Comparison of ENCODE assay signal across 9 mouse cellular contexts in the genomic region with DNA sequence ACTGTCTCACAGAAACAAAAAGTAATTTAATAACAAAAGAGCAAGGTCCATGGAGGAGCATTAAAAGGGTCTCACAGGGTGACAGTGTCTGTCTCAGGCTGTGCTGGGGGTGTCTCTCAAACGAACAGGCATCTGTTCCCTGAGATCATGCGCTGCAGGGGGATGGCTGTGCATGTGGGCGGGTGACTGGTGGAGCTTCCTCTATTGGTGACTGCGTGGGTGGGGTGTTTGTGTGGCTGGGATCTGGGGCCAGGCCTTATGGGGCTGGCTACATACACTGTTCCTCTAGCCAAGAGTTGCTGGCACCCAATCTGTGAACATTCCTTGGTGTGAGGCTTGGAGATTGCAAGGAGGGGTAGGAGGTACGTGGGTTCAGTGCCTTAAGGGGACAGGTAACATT. TPM values are rescaled to one million over a fixed set of nuclear protein-coding genes. Genes with fewer than 3 reads are reported as not detected.
DNase-seq lines count a peak whose midpoint lies in the region; ATAC-seq and TF ChIP-seq lines count a peak whose summit lies in the region.
"Had no signal": no experiment of that assay in that cellular context is flagged by ENCODE, and none has a peak within 500 bp of the region (broad histone marks: within the 10 kb centered on the region; RNA-seq: fewer than 3 reads in every experiment).

No protein-coding gene starts in this region.

- H3K27ac ChIP-seq in hindbrain, embryonic 16.5 days (ENCODE audit: low read depth, low read length): no peak overlapping the region
- no peak overlapping the region for H3K27ac ChIP-seq in hindbrain, embryonic 13.5 days
- no peak overlapping the region for H3K27ac ChIP-seq in kidney, adult 2 months (ENCODE audit: insufficient read depth, low read depth, low read length)
- H3K27ac ChIP-seq: lung, embryonic 15.5 days had no signal

- no peaks in the 10 kb centered on the region for H3K27me3 ChIP-seq in hindbrain, embryonic 16.5 days (replicated peaks; ENCODE audit: control insufficient read depth, insufficient read depth, low read length)
- H3K27me3 ChIP-seq in hindbrain, embryonic 13.5 days: 0 out of 2 replicates have a peak, but pooled peaks cover 5% of the 10 kb centered on the region
- H3K27me3 ChIP-seq in kidney, adult 2 months (replicated peaks; ENCODE audit: control insufficient read depth, insufficient read depth, low read length): no peaks in the 10 kb centered on the region
- H3K27me3 ChIP-seq: lung, embryonic 15.5 days had no signal

- TF ChIP-seq POLR2A in kidney, adult 2 months (IDR thresholded peaks at IDR 0.05; ENCODE audit: low read depth, low read length): no peak

- 0 out of 2 replicates have a peak, but pooled peaks cover 3% of the 10 kb centered on the region for H3K4me1 ChIP-seq in hindbrain, embryonic 16.5 days (ENCODE audit: control insufficient read depth, insufficient read depth, low read depth, low read length)
- H3K4me1 ChIP-seq in hindbrain, embryonic 13.5 days (replicated peaks): peaks cover 20% of the 10 kb centered on the region
- no peaks in the 10 kb centered on the region for H3K4me1 ChIP-seq in kidney, adult 2 months (ENCODE audit: control insufficient read depth, insufficient read depth, low read length)
- H3K4me1 ChIP-seq: lung, embryonic 15.5 days had no signal

- no peak overlapping the region for H3K4me3 ChIP-seq in hindbrain, embryonic 16.5 days (ENCODE audit: low read length)
- H3K4me3 ChIP-seq in hindbrain, embryonic 13.5 days: no peak overlapping the region
- H3K4me3 ChIP-seq in kidney, adult 2 months (ENCODE audit: insufficient read depth, low read depth, low read length): no peak overlapping the region
- H3K4me3 ChIP-seq: lung, embryonic 15.5 days had no signal

- 0 out of 2 replicates have a peak overlapping the region, but pooled peaks have one; percentile 11 for H3K9ac ChIP-seq in hindbrain, embryonic 16.5 days (ENCODE audit: low read depth, low read length)
- H3K9ac ChIP-seq in hindbrain, embryonic 13.5 days: no peak overlapping the region
- H3K9ac ChIP-seq: lung, embryonic 15.5 days had no signal

- WGBS in hindbrain, embryonic 16.5 days: 59% methylated on average over 5 of the region's 5 CpGs
- 60% methylated on average over 5 of the region's 5 CpGs for WGBS in hindbrain, embryonic 13.5 days
- WGBS in kidney, adult 2 months: 57% methylated on average over 5 of the region's 5 CpGs

- H3K9me3 ChIP-seq in hindbrain, embryonic 16.5 days (ENCODE audit: control insufficient read depth, low read length): no peaks in the 10 kb centered on the region
- H3K9me3 ChIP-seq in hindbrain, embryonic 13.5 days: no peaks in the 10 kb centered on the region
- H3K9me3 ChIP-seq: lung, embryonic 15.5 days had no signal

- peaks cover 4% of the 10 kb centered on the region; the same call in 1 of the 2 replicates for H3K36me3 ChIP-seq in hindbrain, embryonic 16.5 days (ENCODE audit: control insufficient read depth, insufficient read depth, low read length)
- peaks cover 28% of the 10 kb centered on the region for H3K36me3 ChIP-seq in hindbrain, embryonic 13.5 days
- no peaks in the 10 kb centered on the region for H3K36me3 ChIP-seq in kidney, adult 2 months (ENCODE audit: control insufficient read depth, insufficient read depth, low read length)
- H3K36me3 ChIP-seq: lung, embryonic 15.5 days had no signal

- TF ChIP-seq CTCF in kidney, adult 2 months (conservative IDR thresholded peaks at IDR 0.05; ENCODE audit: insufficient read depth, insufficient read length, low read depth, low read length): no peak

- no peak for ATAC-seq in hindbrain, embryonic 16.5 days
- ATAC-seq in hindbrain, embryonic 13.5 days (ENCODE audit: low FRiP score): no peak

- peak; percentile 92 to 94 for DNase-seq in cerebellum, postnatal 25 days
- peak; percentile 96 for DNase-seq in layer of hippocampus, adult 9-11 months
- DNase-seq in right cerebral cortex, postnatal 25 days: peak; percentile 84
- DNase-seq in thymus, postnatal 10 days (ENCODE audit: low spot score in 2 of 2): no peak
- DNase-seq in kidney, adult 2 months: no peak
- no peak for DNase-seq in c-Kit-positive CD71-positive TER-119-positive erythroid progenitor cells, embryonic 14.5 days (ENCODE audit: low spot score)

- H3K4me2 ChIP-seq in hindbrain, embryonic 16.5 days (ENCODE audit: low read length): no peak overlapping the region
- H3K4me2 ChIP-seq in hindbrain, embryonic 13.5 days: no peak overlapping the region
- H3K4me2 ChIP-seq: lung, embryonic 15.5 days had no signal

RNA-seq across cellular contexts. Expression of gene Slc8a2, which starts 19.6 kb away (rescaled TPM):
- 1.1 and 1.2 TPM in 2 replicates for polyA plus RNA-seq in hindbrain, embryonic 16.5 days (2015; fragmentation: Nextera tagmentation; extraction: Ambion mirVana)
- 0.96 and 1.1 TPM in 2 replicates for polyA plus RNA-seq in hindbrain, embryonic 13.5 days (2015; fragmentation: Nextera tagmentation; extraction: Ambion mirVana)
- 0.33 and 0.38 TPM in 2 replicates for polyA plus RNA-seq in kidney, adult 2 months (2012; rRNA removed)

RNA-seq across cellular contexts. Expression of gene Meis3, which starts 25.6 kb away (rescaled TPM):
- 96.6 and 122 TPM in 2 replicates for polyA plus RNA-seq in hindbrain, embryonic 16.5 days (2015; fragmentation: Nextera tagmentation; extraction: Ambion mirVana)
- 147 and 160 TPM in 2 replicates for polyA plus RNA-seq in hindbrain, embryonic 13.5 days (2015; fragmentation: Nextera tagmentation; extraction: Ambion mirVana)
- polyA plus RNA-seq in kidney, adult 2 months (2012; rRNA removed): 3.8 and 6.6 TPM in 2 replicates

RNA-seq across cellular contexts. Expression of gene Kptn, which starts 29.5 kb away (rescaled TPM):
- 48.3 and 49.8 TPM in 2 replicates for polyA plus RNA-seq in hindbrain, embryonic 16.5 days (2015; fragmentation: Nextera tagmentation; extraction: Ambion mirVana)
- 37.3 and 42.2 TPM in 2 replicates for polyA plus RNA-seq in hindbrain, embryonic 13.5 days (2015; fragmentation: Nextera tagmentation; extraction: Ambion mirVana)
- 28.7 and 32.5 TPM in 2 replicates for polyA plus RNA-seq in kidney, adult 2 months (2012; rRNA removed)

RNA-seq across cellular contexts. Expression of gene Napa, which starts 51.0 kb away (rescaled TPM):
- 236 and 255 TPM in 2 replicates for polyA plus RNA-seq in hindbrain, embryonic 16.5 days (2015; fragmentation: Nextera tagmentation; extraction: Ambion mirVana)
- polyA plus RNA-seq in hindbrain, embryonic 13.5 days (2015; fragmentation: Nextera tagmentation; extraction: Ambion mirVana): 212 and 237 TPM in 2 replicates
- polyA plus RNA-seq in kidney, adult 2 months (2012; rRNA removed): 177 and 207 TPM in 2 replicates

Comparison
In these comparisons a context has a peak if more than half of its experiments do, and no peak if none do; other contexts are left out.
1. DNase-seq: peak in cerebellum, postnatal 25 days (2 of 2), layer of hippocampus, adult 9-11 months (single experiment) and right cerebral cortex, postnatal 25 days (single experiment); none in thymus, postnatal 10 days (0 of 2), kidney, adult 2 months (single experiment) and c-Kit-positive CD71-positive TER-119-positive erythroid progenitor cells, embryonic 14.5 days (single experiment).
2. RNA of gene Meis3, which starts 25.6 kb away (polyA plus RNA-seq): 147 to 160 TPM in hindbrain, embryonic 13.5 days and 96.6 to 122 TPM in hindbrain, embryonic 16.5 days; 3.8 to 6.6 TPM in kidney, adult 2 months; every median in the first group is over 10 times any median in the second.